Comparison of ENCODE assay signal across 8 mouse cellular contexts in the genomic region with DNA sequence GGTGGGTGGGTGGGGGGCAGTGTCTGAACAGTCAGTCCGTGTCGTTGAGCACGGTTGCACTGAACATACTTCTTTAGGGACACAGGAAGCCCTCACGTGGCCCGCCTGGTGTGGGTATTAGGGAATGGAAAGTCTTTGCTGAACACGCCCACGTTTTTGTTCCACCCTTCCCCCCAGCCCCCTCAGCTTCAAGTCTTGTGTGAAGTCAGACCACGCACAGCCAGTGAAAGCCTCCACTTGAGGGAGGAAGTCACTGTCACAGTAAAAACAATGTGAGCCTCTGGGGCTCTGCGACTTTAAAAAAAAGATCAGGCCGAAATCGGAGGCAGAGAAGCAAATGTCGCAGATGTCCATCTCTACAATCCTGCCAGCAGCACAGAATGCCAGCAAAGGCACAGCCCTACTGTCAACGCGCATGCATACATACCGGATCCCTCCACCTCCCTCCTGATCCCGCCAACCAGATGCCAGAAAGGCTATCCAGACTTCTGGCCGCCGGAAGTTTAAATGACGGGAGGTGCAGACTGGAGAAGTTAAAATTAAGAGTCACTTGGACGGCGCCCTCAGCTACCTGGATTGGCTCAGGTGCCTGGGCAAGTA. TPM values are rescaled to one million over a fixed set of nuclear protein-coding genes. Genes with fewer than 3 reads are reported as not detected.
A peak's percentile ranks its signal among the peaks of the same experiment; 100 is the strongest.
DNase-seq lines count a peak whose midpoint lies in the region; ATAC-seq lines count a peak whose summit lies in the region.

No protein-coding gene starts in this region.

- WGBS in embryonic facial prominence, embryonic 11.5 days = 10% methylated on average over 21 of the region's 21 CpGs
- WGBS in limb, embryonic 10.5 days = 13% methylated on average over 21 of the region's 21 CpGs
- 3% methylated on average over 21 of the region's 21 CpGs for WGBS in midbrain, embryonic 12.5 days

- H3K4me2 ChIP-seq in embryonic facial prominence, embryonic 11.5 days (ENCODE audit: low read depth, low read length) = peak overlapping the region; percentile 97
- peak overlapping the region; percentile 100 for H3K4me2 ChIP-seq in midbrain, embryonic 12.5 days (replicated peaks)

- 0 out of 2 replicates have a peak, but pooled peaks have one; percentile 20 for ATAC-seq in embryonic facial prominence, embryonic 11.5 days (replicated peaks; ENCODE audit: insufficient number of reproducible peaks, low FRiP score, low TSS enrichment, low read depth)
- ATAC-seq in midbrain, embryonic 12.5 days (ENCODE audit: low FRiP score, low read depth) = peak; percentile 53
- no peak for ATAC-seq in erythroblast, adult 5-6 weeks (replicated peaks; ENCODE audit: low FRiP score, poor library complexity, severe bottlenecking)

- no peaks in the 10 kb centered on the region; the same call in 1 of the 2 replicates for H3K4me1 ChIP-seq in embryonic facial prominence, embryonic 11.5 days (ENCODE audit: control insufficient read depth, insufficient read depth, low read length)
- peaks cover 28% of the 10 kb centered on the region for H3K4me1 ChIP-seq in limb, embryonic 10.5 days
- H3K4me1 ChIP-seq in midbrain, embryonic 12.5 days = peaks cover 19% of the 10 kb centered on the region

- no peak overlapping the region for H3K27ac ChIP-seq in embryonic facial prominence, embryonic 11.5 days (replicated peaks; ENCODE audit: low read depth, low read length)
- H3K27ac ChIP-seq in limb, embryonic 10.5 days = peak overlapping the region; percentile 64
- H3K27ac ChIP-seq in midbrain, embryonic 12.5 days (replicated peaks) = no peak overlapping the region

- H3K4me3 ChIP-seq in embryonic facial prominence, embryonic 11.5 days (ENCODE audit: low read depth, low read length) = peak overlapping the region; percentile 45
- peak overlapping the region; percentile 63 for H3K4me3 ChIP-seq in limb, embryonic 10.5 days
- peak overlapping the region; percentile 53 for H3K4me3 ChIP-seq in midbrain, embryonic 12.5 days

- DNase-seq in adrenal gland, adult 2 months = peak; percentile 81
- peak; percentile 46 for DNase-seq in embryonic facial prominence, embryonic 11.5 days (ENCODE audit: low spot score)
- DNase-seq in heart, adult 18-20 months = peak; percentile 90 to 92
- DNase-seq in kidney, adult 18-20 months = peak; percentile 82
- DNase-seq in limb, embryonic 10.5 days (ENCODE audit: low spot score) = peak; percentile 62
- DNase-seq in spleen, adult 18-20 months = peak; percentile 63 to 78

- no peaks in the 10 kb centered on the region for H3K9me3 ChIP-seq in embryonic facial prominence, embryonic 11.5 days (replicated peaks; ENCODE audit: control insufficient read depth, low read length)
- H3K9me3 ChIP-seq in limb, embryonic 10.5 days (replicated peaks) = no peaks in the 10 kb centered on the region
- H3K9me3 ChIP-seq in midbrain, embryonic 12.5 days = no peaks in the 10 kb centered on the region

- H3K9ac ChIP-seq in embryonic facial prominence, embryonic 11.5 days (replicated peaks; ENCODE audit: low read length) = peak overlapping the region; percentile 25; the same call in 1 of the 2 replicates
- peak overlapping the region; percentile 44 for H3K9ac ChIP-seq in midbrain, embryonic 12.5 days (replicated peaks)

- H3K27me3 ChIP-seq in embryonic facial prominence, embryonic 11.5 days (ENCODE audit: control insufficient read depth, insufficient read depth, low read length) = peaks cover 2% of the 10 kb centered on the region; the same call in 1 of the 2 replicates
- peaks cover 15% of the 10 kb centered on the region; the same call in 1 of the 2 replicates for H3K27me3 ChIP-seq in limb, embryonic 10.5 days (ENCODE audit: low read depth, poor library complexity, severe bottlenecking)
- H3K27me3 ChIP-seq in midbrain, embryonic 12.5 days = peaks cover 35% of the 10 kb centered on the region

- H3K36me3 ChIP-seq in embryonic facial prominence, embryonic 11.5 days (replicated peaks; ENCODE audit: control insufficient read depth, insufficient read depth, low read depth, low read length) = no peaks in the 10 kb centered on the region
- no peaks in the 10 kb centered on the region for H3K36me3 ChIP-seq in limb, embryonic 10.5 days
- no peaks in the 10 kb centered on the region for H3K36me3 ChIP-seq in midbrain, embryonic 12.5 days

RNA-seq across cellular contexts. Expression of a gene that starts 4.1 kb away (rescaled TPM):
- 100 to 1,000 TPM; 209 to 314 TPM for total RNA-seq in adrenal gland, adult 2 months (2021)
- polyA plus RNA-seq in adrenal gland, adult 2 months (2012; rRNA removed) = 112 and 140 TPM in 2 replicates
- polyA plus RNA-seq in embryonic facial prominence, embryonic 11.5 days (2014; fragmentation: Nextera tagmentation; extraction: Ambion mirVana) = 1.4 and 2.1 TPM in 2 replicates
- total RNA-seq in heart, adult 18-20 months (2021) = 10 to 100 TPM; 28.7 to 37.5 TPM
- 0.87 and 1.4 TPM in 2 replicates for polyA plus RNA-seq in limb, embryonic 10.5 days (2016; fragmentation: Nextera tagmentation; extraction: Ambion mirVana)
- polyA plus RNA-seq in midbrain, embryonic 12.5 days (2016; fragmentation: Nextera tagmentation; extraction: Ambion mirVana) = 0.94 and 1.1 TPM in 2 replicates
- total RNA-seq in erythroblast, adult 5-6 weeks (2015; ENCODE audit: low replicate concordance) = 6.1 and 12.5 TPM in 2 replicates
- 3.3 TPM in 1 of 2 replicates, not detected in the other for total RNA-seq in erythroblast, adult 5-6 weeks (2017; ENCODE audit: low replicate concordance)

RNA-seq across cellular contexts. Expression of a gene that starts 34.4 kb away (rescaled TPM):
- total RNA-seq in adrenal gland, adult 2 months (2021) = not detected
- not detected in 2 replicates for polyA plus RNA-seq in adrenal gland, adult 2 months (2012; rRNA removed)
- not detected in 2 replicates for polyA plus RNA-seq in embryonic facial prominence, embryonic 11.5 days (2014; fragmentation: Nextera tagmentation; extraction: Ambion mirVana)
- total RNA-seq in heart, adult 18-20 months (2021) = not detected
- polyA plus RNA-seq in limb, embryonic 10.5 days (2016; fragmentation: Nextera tagmentation; extraction: Ambion mirVana) = not detected in 2 replicates
- polyA plus RNA-seq in midbrain, embryonic 12.5 days (2016; fragmentation: Nextera tagmentation; extraction: Ambion mirVana) = 0.12 TPM in 1 of 2 replicates, not detected in the other
- not detected in 2 replicates for total RNA-seq in erythroblast, adult 5-6 weeks (2015; ENCODE audit: low replicate concordance)
- not detected in 2 replicates for total RNA-seq in erythroblast, adult 5-6 weeks (2017; ENCODE audit: low replicate concordance)

Comparison
In these comparisons a context has a peak if more than half of its experiments do, and no peak if none do; other contexts are left out.
1. RNA of a gene that starts 4.1 kb away (polyA plus RNA-seq): 112 to 140 TPM in adrenal gland, adult 2 months; 1.4 to 2.1 TPM in embryonic facial prominence, embryonic 11.5 days, 0.87 to 1.4 TPM in limb, embryonic 10.5 days and 0.94 to 1.1 TPM in midbrain, embryonic 12.5 days; every median in the first group is over 10 times any median in the second.
2. Peak in every context shown above with its lines, with median percentiles within 50 percentile points of each other: DNase-seq and H3K4me3 ChIP-seq.